Mouse (Mus musculus) lung, postnatal 36 days (tissue): Measurements from ENCODE around the gene Slc45a3.
A peak's percentile ranks its signal among the peaks of the same experiment; 100 is the strongest.

Source experiments
- DNase-seq: peaks from one replicate; pipeline ENCODE4 v3.0.0; 2022; ENCODE audit warnings: mixed read lengths

Slc45a3 gene

DNA sequence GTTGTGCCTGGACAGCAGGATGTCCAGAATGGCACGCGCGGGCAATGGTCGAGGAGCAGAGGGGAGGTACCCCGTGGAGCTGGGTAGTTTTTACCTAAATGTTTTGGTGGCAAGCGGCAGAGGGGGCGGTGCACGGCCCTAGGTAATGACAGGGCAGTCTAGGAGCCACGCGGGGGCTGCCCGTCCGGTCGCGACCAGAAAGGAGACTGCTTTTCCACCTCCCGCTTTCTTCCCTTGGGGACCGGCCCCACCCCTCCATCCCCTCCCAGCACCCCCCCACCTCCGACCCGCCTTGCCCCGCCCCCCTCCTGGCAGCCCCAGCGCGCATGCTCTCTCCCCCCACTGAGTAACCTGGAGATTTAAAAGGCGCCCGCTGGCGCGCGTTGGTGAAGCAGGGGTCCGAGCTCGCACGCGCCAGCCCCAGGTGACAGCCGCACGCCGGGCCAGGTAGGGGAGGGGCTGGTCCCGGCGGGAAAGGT lies at the start of gene Slc45a3:
Slc45a3 (plus strand) TSS at position 362 of the 479 bp plus-strand sequence.
- DNase-seq = peak; percentile 38

DNA sequence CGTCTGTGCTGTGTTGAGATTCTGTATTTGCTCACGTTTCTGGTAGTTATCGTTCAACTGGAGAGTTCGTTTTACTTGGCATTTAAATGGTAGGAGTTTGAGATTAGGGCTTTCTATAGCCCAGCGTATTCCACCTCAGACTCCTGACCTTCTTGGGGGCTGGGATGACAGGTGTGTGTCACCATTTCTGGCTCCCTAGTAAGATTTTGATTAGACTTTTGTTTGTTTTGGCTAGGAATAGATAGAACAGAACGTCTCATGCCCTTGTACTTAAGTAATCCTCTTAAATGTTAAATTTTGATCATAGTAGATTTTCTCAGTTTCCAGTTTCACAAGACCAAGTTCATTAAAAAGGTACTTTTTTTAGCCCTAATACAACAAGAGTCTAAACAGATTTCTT lies 45.1 kb upstream of the Slc45a3 start:
- DNase-seq = no peak

DNA sequence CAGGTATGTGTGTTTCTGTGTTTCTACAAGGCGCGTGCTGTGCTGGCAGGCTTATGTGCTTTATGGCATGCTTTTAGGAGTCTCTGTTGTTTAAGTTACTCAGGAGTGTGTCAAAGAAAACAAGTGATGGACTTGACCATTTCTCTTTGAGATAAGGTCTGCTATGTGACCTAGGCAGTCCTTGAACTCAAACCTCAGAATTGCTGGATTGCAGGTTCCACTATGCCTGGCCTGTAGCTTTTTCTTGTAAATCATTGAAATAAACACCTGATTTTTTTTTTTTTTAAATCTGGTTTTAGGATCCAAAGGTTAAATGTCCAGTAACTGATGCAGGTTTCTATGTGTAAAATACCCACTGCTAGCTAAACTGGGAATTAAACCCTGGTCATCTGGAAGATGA lies 43.7 kb upstream of the Slc45a3 start:
- no peak for DNase-seq

DNA sequence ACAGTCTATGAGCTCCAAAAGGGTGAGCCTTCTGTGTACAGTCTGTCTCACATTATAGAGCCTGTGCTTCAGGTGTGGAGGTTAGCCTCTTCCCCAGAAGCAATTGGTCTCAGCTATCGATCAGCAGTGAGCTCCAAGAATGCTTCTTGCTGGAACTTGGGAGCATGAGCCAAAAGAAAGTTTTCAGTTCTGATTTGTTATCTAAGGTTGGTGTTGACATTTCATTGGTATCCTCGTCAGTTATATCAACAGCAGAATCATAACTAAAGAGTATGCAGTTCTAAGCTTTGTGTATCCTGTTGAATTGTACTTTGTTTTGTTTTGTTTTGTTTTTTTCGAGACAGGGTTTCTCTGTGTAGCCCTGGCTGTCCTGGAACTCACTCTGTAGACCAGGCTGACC lies 40.7 kb upstream of the Slc45a3 start:
- no peak for DNase-seq

DNA sequence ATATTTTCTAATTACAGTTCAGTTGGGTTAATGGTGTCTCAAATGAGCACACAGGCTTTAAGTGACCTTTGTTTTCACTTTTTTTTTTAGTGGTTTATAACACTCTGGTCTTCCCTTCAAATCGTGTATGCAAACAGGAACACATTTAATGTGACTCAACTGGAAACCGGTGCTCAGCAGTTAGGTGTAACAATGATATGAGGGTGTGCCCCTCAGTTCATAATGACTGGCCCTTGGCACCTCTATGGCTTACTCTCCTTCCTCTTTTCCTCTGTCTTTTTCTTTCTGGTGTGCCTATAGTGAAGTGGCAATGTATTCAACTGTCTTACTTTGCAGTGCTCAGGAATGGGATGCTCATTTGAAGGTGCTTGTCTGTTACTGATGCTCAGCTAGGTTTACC lies 29.3 kb upstream of the Slc45a3 start:
- DNase-seq = no peak

DNA sequence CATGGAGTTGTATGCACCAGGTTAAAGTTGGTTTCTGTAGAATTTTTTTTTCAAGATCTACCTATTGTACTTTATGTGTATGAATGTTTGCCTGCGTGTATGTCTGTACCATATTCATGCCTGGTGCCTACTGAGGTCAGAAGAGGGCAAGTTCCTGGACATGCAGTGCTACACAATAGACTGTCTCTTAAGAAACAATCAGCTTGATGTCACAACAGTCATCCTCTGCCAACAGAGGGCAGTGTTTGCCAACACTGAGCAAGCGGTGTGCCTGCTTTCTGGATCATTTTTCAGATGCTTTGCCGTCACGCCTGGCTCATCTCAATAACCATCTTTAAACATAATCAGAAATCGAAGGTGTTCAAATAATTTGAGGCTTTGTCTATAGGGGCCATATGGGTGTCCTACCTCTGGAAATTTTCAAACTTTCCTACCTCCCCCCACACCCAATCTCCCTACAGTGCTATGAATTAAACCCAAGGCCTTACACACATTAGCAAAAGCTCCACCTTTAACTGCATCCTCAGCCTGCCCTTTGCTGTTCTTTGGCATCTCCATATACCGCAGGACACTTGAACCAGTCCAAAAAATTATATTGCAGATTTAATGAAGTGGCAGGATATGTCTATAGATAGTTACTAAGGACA lies 25.0 kb upstream of the Slc45a3 start:
- DNase-seq = peak; percentile 84

DNA sequence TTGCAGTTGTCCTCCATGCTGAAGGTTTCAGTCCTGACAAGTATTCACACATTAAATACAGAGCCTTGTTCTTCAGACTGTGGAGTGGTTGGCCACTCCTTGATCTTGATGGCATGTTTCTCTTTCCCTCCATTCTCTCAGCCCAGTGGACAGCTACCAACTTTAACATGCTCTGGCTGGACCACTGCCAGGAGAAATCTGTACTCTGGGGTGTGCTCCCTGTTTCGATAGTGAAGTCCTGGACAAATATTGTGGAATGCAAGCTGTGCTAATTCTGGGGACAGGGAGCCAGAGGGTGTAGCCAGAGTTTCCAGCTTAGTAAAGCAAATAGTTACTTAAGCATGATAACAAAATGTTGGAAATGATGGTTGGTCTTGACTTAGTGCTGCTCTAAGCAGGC lies 24.0 kb upstream of the Slc45a3 start:
- DNase-seq = peak; percentile 80

DNA sequence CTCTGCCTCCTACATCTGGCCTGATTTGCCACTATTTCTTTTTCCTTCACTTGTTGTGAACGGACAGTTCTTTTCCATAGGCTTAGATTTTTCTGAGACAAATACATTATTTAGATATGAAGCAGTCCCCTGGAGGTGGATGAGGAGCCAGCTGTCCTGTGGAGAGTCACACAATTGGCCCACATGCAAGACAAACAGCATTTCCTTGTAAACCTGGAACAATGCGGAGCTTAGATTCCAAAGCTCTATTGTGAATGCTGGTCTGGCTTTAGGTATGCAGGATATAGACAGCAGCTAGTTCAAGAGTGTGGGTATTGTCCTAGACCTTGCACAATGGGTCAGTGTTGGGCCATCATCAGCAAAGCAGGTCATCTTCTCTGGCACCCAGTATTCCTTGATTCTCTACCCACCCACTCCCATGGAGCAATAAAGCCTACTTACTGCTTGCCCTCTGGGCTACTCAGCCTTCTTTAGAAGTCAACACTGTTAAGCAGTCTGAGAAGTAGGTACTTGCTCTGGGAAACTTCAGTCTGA lies 22.0 kb upstream of the Slc45a3 start:
- DNase-seq = peak; percentile 22

DNA sequence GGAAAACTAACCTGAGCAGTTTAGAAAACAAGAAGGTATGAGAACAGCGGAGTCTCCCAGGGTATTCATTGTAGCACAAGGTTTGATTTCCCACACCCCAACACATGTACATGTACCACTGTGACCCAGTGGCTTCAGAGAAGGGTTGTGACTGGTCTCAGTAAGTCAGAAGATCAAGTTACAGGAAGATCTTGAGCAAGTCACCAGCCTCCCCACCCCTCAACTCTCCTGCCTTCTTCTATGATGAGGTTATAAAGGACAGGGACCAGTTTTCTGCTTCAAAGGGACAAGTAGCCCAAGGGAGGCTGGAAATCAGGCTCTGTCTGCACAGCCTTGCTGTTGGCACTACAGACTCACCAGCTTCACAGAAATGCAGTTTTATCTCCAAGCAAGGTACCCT lies 21.3 kb upstream of the Slc45a3 start:
- no peak for DNase-seq

DNA sequence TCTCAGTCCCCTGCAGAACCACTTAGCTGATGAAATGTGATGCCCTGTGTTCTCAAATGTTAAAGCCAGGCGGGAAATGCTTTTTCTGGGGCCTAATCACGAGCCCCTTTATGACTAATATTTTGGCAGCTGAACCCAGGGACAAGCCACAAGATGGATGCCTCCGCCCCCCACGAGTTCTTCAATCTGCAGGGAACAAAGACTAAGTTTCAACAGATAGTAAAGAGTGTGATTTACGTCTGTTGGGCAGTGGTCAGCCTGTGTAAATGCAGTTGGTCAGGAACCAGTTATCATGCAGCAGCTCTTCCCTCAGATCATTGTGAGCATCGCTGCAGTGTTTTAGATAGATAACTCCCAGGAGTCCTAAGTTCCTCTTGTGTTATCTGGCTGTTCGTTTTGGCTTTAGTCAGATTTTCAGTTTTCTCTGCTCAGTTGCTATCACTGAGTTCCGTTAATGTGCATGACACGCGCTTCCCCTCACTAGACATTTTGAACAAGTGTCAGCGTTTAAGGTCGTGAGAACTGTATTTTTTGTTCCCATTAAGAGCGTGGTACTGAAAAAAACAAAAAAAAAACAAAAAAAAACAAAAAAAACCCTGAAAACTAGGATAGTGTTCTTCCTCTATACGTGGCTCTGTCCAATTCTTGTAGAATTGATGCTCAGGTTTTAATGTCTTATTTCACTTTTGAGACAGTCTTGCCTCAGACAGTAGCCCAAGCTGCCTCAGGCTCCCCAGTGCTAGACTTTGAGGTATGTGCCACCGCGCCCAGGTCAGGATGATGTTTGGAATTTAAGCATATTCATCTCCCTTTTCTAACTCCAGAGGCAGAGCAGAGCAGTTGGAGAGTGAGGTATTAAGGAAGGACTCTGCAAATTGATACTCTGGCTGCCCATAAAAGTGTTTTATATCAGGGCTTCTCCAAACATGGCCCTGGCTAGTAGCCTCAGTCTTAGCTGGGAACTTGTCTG lies 19.9 kb upstream of the Slc45a3 start:
- DNase-seq = no peak

DNA sequence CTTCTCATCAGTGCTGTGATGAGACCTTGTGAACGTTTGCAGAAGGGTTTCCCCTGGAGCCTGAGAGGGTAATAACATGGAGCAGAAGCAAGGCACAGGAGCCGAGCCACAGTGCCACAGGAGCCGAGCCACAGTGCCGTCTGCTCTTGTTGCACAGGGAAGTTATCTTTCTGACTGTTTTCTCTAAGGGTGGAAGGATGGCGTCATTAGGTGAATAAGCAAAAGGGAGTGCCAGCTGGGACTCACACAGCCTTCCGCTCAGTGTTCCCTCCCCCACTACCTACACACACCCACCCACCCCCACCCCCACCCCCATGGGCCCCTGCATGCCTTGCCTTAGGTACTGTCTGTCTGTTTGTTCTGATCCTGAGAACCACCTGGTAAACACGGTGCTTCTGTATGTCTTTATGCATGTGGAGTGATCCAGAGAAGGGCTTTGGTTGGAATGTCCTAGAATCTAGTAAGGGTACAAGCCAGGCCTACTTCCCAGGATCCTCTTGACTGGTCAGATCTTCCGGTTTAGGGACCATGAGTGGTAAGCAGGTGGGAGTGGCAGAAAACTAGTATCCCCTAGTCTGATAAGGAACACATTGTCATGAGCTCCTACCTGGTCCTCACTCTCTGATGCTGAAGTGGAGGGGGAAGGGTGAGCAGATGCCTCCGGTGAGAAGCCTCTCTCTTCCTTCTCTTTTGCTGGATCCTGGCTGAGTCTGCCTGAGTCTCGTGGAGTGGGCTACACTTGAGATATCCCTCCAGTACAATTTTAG lies 16.9 kb upstream of the Slc45a3 start:
- no peak for DNase-seq

DNA sequence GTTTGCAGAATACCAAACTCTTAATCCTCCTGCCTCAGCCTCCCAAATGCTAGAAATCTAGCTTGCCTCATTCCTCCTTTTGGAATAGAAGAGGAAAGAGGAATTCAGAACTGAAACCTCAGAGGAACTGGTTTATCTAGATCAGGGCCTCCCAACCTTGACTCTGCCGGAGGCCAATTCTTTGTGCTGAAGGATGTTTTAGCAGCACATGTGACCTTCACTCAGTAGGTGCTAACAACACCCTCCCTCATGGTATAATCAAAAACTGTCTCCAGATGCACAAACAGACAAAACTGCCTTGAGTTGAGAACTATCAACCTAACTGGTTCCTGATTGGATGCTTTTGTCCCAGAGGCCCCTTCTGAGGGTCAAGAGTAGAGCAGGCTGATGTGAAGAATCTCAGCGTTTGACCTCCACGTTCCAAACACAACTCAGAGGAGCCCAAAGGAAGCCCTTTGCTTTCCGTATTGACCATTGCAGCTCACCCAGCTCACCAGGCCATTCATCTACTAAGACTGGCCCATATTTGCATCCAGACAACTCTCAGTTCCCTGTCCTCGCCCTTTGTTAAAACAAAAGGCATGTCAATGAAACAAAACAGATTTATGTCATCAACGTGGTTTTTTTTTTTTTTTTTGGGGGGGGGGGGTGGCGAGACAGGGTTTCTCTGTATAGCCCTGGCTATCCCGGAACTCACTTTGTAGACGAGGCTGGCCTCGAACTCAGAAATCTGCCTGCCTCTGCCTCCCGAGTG lies 16.1 kb upstream of the Slc45a3 start:
- DNase-seq = no peak

DNA sequence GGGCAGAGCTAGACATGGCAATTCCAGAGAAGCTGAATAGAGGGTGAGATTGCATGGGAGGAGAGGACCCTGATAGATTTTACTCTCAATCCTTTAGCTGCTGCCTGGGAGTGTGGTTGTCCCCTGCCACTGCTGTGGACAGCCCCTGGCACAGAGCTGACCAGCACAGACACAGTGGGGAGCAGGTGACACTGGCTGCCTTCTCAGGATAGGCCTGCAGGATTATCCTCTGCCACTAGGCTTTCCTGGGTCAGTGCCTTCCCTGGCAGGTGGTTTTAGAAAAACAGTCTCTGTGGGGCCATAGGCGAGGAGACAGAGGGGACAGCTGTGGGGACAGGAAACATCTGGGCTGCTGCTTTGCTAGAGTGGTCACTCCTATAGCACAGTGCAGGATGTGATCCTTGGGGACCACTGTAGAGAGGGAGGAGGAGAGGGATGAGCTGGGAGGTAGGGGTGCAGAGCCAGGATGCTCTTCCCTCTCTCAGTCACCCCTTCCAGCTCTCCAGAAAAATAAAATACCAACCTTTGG lies 14.7 kb upstream of the Slc45a3 start:
- no peak for DNase-seq

DNA sequence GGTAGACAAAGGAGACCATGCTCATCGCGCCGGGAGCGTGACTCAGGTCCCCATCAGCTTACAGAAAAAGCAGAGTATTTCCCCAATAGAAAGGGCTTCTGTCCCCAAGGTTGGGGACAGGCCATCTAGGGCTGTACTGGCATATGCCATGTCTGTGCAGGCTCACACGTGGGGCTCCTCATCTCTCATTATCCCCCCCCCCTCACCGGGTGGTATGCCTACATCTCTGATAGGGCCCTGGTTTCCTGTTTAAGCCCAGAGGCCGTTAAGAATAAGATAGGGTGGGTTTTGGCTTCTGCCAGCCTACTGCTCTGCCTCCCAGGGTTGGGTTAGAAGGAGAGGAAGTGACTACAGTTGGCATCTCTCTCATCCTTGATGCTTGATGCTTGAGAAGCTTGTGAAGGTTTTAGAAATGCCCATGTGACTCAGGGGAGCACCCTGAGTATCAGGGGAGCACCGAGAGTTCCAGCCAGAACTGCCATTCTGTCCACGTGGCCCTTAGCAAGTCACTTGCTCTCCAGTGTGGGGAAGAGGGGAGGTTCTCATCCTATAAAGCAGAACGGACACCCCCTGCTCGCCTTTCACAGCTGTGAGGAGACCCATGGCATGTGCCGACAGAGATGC lies 8.4 kb upstream of the Slc45a3 start:
- DNase-seq = no peak

DNA sequence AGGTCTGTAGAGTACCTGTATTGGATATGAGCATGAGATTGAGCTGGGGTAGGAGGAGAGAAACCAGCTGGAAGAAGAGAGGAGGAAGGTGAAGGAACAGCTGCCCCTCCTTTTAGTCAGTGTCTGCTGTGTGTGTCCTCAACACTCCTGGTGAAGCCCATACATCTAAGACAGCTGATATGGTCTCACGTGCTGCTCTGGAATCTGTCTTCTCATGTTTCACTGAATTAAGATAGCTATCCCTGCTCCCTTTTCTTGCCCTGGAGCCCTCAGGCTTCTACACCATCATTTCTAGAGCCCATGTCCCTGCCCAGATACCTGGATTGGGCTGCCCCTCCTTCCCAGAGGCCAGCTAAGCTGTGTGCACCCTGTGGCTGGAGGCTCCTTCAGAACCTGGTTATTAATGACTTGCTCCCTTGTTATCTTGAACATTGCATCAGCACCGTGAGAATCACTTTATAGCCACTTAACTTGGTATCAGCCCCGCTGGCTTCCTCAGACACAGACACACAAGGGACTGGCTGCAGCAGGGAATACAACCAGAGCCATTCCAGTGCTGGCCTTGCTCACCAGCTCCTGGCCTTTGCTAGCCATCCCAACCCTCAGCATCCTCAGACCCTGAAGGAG lies 7.5 kb upstream of the Slc45a3 start:
- no peak for DNase-seq

DNA sequence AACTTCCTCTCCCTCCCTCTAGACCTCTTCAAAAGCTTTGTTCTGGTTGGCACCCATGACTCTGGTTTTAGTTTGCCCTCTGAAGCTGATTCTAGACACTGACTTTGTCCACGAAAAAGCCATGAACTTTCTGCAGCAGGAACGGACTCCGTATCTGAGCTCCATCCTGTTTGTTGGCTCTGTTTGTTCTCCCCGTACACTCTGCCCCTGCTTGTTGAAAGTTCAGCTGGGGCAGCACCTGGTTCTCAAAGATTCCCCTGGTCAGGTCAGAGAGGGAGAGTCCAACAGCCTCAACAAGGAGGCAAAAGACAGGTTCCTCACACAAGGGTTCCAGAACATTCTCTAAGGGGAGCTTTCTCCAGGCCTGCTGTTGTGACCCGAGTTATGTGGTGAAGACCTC lies 5.4 kb upstream of the Slc45a3 start:
- no peak for DNase-seq

DNA sequence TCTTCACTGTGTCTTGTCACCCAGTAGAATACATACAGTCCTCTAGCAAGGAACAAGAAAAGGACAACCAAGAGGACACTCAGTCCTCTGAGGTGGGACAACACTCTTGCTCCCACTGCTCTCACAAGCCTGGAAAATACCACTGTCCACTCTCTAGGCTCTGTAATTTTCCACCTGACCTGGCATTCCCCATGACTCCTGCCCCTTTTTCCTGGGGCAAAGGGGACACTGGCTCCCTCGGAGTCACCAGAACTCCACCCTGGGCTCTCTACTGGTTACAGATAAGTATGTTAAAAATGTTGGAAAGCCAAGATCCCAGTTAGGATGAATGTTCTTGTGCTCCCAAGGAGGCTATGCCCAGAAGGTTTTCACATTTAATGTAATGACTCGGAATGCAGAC lies 1.8 kb upstream of the Slc45a3 start:
- no peak for DNase-seq

DNA sequence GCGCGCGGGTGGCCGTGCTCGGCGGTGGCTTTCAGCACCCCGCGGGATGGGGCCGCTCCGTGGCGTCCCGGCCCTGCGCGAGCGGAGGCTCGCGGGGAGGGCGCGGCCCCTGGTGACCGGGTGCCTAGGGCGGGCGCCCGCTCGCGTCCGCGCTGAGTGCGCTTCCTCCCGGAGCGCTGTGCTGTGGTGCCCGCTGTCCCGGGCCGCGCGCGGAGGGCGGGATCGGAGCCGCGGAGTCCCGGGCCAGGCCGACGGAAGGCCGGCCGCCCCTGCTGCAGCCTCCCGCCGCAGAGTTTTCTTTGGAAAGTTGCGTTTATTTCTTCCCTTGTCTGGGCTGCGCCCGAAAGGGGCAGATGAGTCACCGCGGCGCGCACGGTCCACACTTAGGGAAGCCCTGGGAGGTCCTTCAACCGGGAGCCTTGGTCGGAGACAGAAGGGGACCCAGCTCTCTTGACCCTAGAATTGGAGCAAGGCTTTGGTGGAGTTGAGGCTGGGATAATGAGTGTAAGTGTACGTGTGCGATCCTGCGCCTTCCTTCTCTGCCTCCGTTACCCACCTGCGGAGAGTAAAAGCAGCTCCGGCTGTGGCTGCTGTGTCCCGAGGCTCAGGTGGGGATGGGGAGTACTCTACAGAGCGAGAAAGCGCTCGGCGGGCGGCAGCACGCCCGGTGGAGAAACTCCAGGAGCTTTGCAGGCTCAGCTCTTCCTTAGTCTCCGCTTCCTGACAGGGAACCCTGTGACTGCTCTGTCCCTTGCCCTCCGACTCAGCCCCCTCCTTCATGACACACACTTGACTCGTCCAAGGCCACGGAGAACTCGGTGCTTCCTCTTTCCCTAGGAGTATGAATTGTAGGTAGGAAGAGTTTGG lies 551 bp downstream of the Slc45a3 start:
- DNase-seq = no peak

DNA sequence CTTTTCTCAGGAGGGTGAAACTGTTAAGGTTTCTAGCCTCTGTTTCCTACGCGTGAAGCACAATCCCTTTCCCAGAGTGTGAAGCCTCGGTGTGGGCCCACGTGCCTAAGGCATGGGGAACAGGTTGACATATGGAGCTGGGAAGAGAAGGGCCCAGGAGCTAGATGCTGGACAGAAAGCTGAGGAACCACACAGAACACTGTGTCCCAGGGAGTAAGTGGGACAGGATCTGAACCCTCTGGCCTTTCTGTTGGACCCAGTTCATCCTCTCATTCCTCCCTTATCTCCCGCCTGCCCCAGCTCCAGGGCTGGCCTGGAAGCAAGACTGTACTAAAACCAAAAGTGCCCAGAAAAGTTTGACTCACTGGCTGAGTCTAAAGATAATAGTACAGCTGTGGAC lies 1.3 kb downstream of the Slc45a3 start:
- no peak for DNase-seq

DNA sequence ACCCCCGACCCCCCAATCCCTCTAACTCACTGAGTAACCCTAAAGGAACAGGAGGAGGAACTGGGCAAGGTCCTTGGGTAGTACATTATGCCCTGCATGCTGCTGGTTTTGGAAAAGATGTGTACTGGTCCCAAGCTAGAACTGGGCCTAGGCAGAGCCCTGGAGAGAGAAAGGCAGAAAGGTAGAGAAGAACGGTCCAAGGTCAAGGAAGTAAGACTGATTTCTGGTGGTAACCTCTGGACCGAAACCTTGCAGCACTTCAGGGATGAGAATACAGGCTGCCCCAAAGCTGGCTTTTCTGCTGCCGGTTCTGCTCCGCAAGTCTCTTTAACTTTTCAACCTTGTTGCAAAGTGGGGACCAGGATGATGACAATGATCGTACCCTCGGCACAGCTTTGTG lies 1.8 kb downstream of the Slc45a3 start:
- DNase-seq = no peak
